Mouse (Mus musculus) ES-E14 (cell line): Measurements from ENCODE around the gene Lpin1. TPM values are rescaled to one million over a fixed set of nuclear protein-coding genes. Genes with fewer than 3 reads are reported as not detected.
A peak's percentile ranks its signal among the peaks of the same experiment; 100 is the strongest.

Source experiments
- DNase-seq: peaks from one replicate; pipeline ENCODE4 v3.0.0-alpha.2; 2013; ENCODE audit warnings: low read depth, low spot score
- H3K27ac ChIP-seq: 2 replicates; pipeline ENCODE4 v1.5.1; 2012; ENCODE audit warnings: low read depth, mild to moderate bottlenecking, low read length, moderate library complexity, mixed read lengths; ENCODE audit not compliant: poor library complexity, insufficient read depth, severe bottlenecking
- H3K36me3 ChIP-seq: 2 replicates; pipeline ENCODE4 v1.6.1; 2012; ENCODE audit warnings: mild to moderate bottlenecking, low read length, moderate library complexity, mixed read lengths; ENCODE audit not compliant: control insufficient read depth, poor library complexity, insufficient read depth, severe bottlenecking
- H3K4me1 ChIP-seq, 2 experiments: fragments of 150-350 bp in 1 of 2; sonication (generic) in 1 of 2; 2 replicates each; pipeline ENCODE4 v1.6.1; 2012; ENCODE audit warnings: low read length in 2 of 2, mild to moderate bottlenecking in 1 of 2, mixed read lengths in 1 of 2; ENCODE audit not compliant: control insufficient read depth in 2 of 2, insufficient read depth in 2 of 2, poor library complexity in 1 of 2
- H3K4me3 ChIP-seq, 2 experiments: fragments of 150-350 bp in 1 of 2; sonication (generic) in 1 of 2; 2 replicates each; pipeline ENCODE4 v1.5.1; 2012; ENCODE audit warnings: low read length in 2 of 2, low read depth in 1 of 2, mild to moderate bottlenecking in 1 of 2, mixed read lengths in 1 of 2; ENCODE audit not compliant: insufficient read depth in 1 of 2, poor library complexity in 1 of 2, severe bottlenecking in 1 of 2
- H3K9ac ChIP-seq: 2 replicates; pipeline ENCODE4 v1.6.1; 2012; ENCODE audit warnings: low read depth, mild to moderate bottlenecking, low read length, mixed read lengths; ENCODE audit not compliant: poor library complexity, insufficient read depth, severe bottlenecking
- H3K9me3 ChIP-seq: fragments of 150-350 bp; sonication (generic); 2 replicates; pipeline ENCODE4 v1.6.1; 2012; ENCODE audit warnings: low read depth, mild to moderate bottlenecking, low read length; ENCODE audit not compliant: control insufficient read depth, insufficient read depth
- CHD2 ChIP-seq: IDR thresholded peaks from 2 replicates; pipeline ENCODE4 v1.6.1; 2014; ENCODE audit warnings: mild to moderate bottlenecking, low read depth, low read length, inconsistent platforms
- HCFC1 ChIP-seq: IDR thresholded peaks from 2 replicates; pipeline ENCODE4 v1.6.1; 2012; ENCODE audit warnings: low read length, inconsistent platforms, borderline replicate concordance; ENCODE audit not compliant: insufficient read depth
- MAFK ChIP-seq: IDR thresholded peaks from 2 replicates; pipeline ENCODE4 v1.6.1; 2014; ENCODE audit warnings: mild to moderate bottlenecking, low read depth, low read length, inconsistent platforms; ENCODE audit not compliant: insufficient read depth
- ZC3H11A ChIP-seq: IDR thresholded peaks from 2 replicates; pipeline ENCODE4 v1.6.1; 2012; ENCODE audit warnings: low read depth, mild to moderate bottlenecking, inconsistent platforms, low read length, borderline replicate concordance
- ZNF384 ChIP-seq: IDR thresholded peaks from 2 replicates; pipeline ENCODE4 v1.6.1; 2012; ENCODE audit warnings: low read depth, low read length, inconsistent platforms
- in situ Hi-C, 2 experiments: fragments of 600-800 bp; cut with MboI; formaldehyde crosslinking; loops; one replicate each; pipeline ENCODE4 v1.15.1; 2025; ENCODE audit warnings: low sequenced_read_pairs in 2 of 2, inconsistent platforms in 1 of 2; ENCODE audit not compliant: unreplicated experiment in 2 of 2
- total RNA-seq: library from RNA; depleted of rRNA; stranded (reverse); fragments of 300-350 nt; gene quantifications from 2 replicates; pipeline ENCODE4 v1.2.3, GENCODE M21; 2012

Lpin1 gene
- total RNA-seq, 1 experiment, result 15.8 TPM

DNA sequence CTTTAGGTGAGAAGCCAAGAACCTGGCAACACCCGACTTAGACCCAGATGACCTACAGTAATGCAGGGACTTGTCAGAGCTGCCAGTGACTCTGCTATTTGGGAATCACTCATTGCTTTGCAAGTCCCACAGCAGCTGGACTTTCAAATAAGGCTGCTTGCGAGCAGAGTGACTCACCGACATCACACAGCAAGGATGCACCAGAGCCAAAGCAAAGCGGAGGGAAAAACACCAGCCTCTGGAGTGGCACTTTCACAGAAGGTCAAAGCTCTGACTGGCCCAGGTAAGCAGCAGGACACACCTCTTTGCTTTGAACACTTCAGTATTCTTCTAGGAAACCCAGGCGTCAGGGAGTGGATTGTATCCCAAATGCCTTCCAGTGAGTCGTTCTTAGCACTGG lies 25.1 kb upstream of the Lpin1 start:
- Histone ChIP-seq H3K4me3 (no peak overlapping the region), H3K9ac (no peak overlapping the region), H3K27ac (no peak overlapping the region), H3K4me1 (no peaks in the 10 kb centered on the region), H3K9me3 (no peaks in the 10 kb centered on the region), H3K36me3 (no peaks in the 10 kb centered on the region)
- TF ChIP-seq ZNF384 (no peak), MAFK (no peak), ZC3H11A (no peak)
- in situ Hi-C loops, result no loop called here
- no peak for DNase-seq

DNA sequence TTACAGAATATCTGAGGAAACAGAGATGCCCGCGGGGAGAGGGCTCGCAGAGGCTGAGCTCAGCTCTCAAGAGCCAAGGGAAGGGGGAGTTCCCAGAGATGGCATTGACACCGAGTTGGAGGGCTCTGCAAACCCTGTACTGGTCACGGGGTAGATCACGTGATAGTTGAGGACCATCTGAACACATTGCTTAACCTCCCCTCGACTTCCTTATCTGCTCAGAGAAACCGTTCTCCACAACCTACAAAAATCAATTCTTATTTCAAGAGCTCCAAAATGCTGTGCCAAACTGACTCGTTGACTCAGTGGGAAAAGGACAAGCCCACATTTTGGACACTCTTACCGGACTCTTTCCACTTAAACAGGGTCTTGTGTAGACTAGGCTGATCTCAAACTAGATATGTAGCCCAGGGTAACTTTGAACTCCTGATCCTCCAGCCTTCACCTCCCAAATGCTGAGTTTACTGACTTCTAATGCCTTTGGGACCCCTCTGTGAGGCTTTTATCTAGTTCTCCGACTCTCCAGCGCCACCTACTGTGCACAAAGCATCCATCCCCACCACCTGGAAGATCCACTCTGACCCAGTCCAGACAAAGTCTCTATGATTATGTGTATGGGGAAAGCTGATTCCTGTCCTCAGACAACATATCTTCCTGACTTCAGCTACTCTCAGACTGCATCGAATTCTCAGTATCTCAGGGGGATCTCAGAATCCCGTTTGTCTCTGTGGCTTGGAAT lies 23.5 kb upstream of the Lpin1 start:
- H3K9ac ChIP-seq, result no peak overlapping the region
- peak; percentile 60 for DNase-seq
- TF ChIP-seq ZNF384 (no peak), ZC3H11A (0 out of 2 replicates have a peak, but pooled peaks have one; percentile 30), MAFK (no peak)

DNA sequence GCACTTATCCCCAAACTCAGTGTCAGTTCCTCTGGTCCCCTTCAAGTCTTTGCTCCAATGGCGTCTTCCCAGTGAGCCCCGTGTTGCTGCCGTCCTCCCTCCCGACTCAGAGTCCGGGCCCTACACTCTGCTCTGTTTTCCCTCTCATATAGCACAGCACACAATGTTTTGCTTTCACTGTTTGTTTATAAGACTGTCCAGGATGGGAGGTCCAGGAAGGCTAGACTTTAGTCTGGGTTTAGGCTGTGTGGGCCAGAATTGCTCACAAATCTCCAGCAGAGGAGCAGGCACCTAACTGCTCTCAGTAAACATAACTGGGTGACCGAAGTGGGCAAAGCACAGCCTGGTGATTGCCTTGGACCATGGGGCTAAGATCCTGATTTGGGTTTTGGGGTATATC lies 22.5 kb upstream of the Lpin1 start:
- H3K36me3 ChIP-seq, result no peaks in the 10 kb centered on the region
- H3K27ac ChIP-seq, result no peak overlapping the region
- peaks cover 0 to 2% of the 10 kb centered on the region in 2 experiments; a peak in 1 of 4 replicates for H3K4me1 ChIP-seq
- in situ Hi-C loops, result no loop called here
- DNase-seq, result no peak
- no peak overlapping the region for H3K9ac ChIP-seq
- H3K9me3 ChIP-seq, result no peaks in the 10 kb centered on the region
- no peak overlapping the region for H3K4me3 ChIP-seq
- TF ChIP-seq ZNF384 (no peak), HCFC1 (no peak), MAFK (no peak), CHD2 (no peak), ZC3H11A (no peak)

More for the DNA sequence above, 23.5 kb upstream of the Lpin1 start:
- Histone ChIP-seq H3K27ac (no peak overlapping the region), H3K9me3 (no peaks in the 10 kb centered on the region), H3K4me1 (peaks cover 0 to 2% of the 10 kb centered on the region in 2 experiments; a peak in 1 of 4 replicates), H3K36me3 (no peaks in the 10 kb centered on the region), H3K4me3 (no peak overlapping the region)
- in situ Hi-C loops, result no loop called here

DNA sequence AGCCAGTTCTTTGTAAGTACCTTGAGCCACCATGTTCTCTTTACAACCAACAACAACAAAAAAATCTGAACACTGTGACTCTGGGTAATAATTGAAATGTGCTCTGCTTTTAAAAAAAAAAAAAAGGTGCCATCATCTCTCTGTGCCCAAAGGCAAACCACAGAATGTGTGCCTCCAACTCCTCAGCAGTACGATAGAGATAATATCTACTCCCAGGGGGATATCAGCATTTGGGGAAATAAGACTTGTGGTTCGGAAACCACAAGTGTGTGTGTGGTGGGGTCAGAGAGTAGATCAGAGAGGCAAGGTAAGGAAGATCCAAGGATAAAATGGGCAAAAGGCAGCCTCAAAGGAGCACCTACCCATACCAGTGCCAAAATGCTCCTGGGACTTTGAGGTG lies 20.7 kb upstream of the Lpin1 start:
- in situ Hi-C loops, result no loop called here
- Histone ChIP-seq H3K36me3 (no peaks in the 10 kb centered on the region), H3K9ac (no peak overlapping the region), H3K4me1 (peaks cover 0 to 2% of the 10 kb centered on the region in 2 experiments; a peak in 1 of 4 replicates), H3K9me3 (no peaks in the 10 kb centered on the region), H3K27ac (no peak overlapping the region), H3K4me3 (no peak overlapping the region)
- TF ChIP-seq ZNF384, result no peak
- no peak for TF ChIP-seq HCFC1
- no peak for TF ChIP-seq ZC3H11A
- no peak for TF ChIP-seq CHD2
- TF ChIP-seq MAFK, result no peak
- DNase-seq, result no peak

DNA sequence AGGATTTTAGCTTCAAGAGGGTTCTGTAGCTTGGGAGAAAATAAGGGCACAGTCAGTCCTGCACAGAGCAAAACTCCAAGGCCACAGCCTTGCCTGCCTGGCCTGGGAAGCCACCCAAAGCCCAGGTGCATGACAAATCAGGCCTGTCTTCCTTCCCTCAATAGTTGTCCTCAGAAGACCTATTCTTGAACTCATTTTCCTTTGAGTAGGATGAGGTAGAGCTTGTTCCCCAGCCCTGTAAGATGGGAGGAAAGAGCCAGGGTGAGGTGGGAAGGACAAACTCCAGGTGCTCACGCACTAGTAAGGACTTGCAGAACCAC lies 20.1 kb upstream of the Lpin1 start:
- Histone ChIP-seq H3K9me3 (no peaks in the 10 kb centered on the region), H3K36me3 (no peaks in the 10 kb centered on the region), H3K4me3 (no peak overlapping the region), H3K4me1 (peaks cover 0 to 2% of the 10 kb centered on the region in 2 experiments; a peak in 1 of 4 replicates), H3K27ac (no peak overlapping the region), H3K9ac (no peak overlapping the region)
- TF ChIP-seq CHD2 (no peak), ZNF384 (no peak), ZC3H11A (no peak), HCFC1 (no peak), MAFK (no peak)
- no peak for DNase-seq
- in situ Hi-C loops, result no loop called here
